Mouse (Mus musculus): ENCODE data around the gene Fpr2.
A peak's percentile ranks its signal among the peaks of the same experiment; 100 is the strongest.
"Not testable (repeated sequence)": the region's sequence is repeated elsewhere in the genome, so short reads cannot be mapped to it uniquely, and the experiment has no call there.

Gene Fpr2

DNA sequence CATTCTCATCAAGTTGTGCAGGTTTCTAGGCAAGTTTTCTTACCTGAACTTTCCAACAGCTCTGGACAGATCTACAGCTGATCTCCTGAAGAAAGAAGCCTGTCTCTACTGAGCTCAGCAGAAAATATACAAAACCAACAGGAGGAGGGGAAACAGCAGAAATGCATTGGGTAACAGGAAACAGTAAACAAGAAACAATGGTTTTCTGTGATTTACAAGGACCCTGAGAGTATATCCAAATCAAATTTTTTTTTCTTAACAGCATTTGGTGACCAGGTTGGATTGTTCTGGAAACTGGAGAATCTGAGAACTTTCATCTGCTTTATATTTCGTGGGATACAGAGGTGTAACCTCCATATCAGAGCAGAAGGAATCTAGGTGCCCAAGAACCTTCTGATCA, 3.8 kb upstream of the Fpr2 start, which contains the start of gene Fpr1:
Fpr1 (minus strand) TSS at position 101 of the 400 bp plus-strand sequence.
- no peak for DNase-seq

DNA sequence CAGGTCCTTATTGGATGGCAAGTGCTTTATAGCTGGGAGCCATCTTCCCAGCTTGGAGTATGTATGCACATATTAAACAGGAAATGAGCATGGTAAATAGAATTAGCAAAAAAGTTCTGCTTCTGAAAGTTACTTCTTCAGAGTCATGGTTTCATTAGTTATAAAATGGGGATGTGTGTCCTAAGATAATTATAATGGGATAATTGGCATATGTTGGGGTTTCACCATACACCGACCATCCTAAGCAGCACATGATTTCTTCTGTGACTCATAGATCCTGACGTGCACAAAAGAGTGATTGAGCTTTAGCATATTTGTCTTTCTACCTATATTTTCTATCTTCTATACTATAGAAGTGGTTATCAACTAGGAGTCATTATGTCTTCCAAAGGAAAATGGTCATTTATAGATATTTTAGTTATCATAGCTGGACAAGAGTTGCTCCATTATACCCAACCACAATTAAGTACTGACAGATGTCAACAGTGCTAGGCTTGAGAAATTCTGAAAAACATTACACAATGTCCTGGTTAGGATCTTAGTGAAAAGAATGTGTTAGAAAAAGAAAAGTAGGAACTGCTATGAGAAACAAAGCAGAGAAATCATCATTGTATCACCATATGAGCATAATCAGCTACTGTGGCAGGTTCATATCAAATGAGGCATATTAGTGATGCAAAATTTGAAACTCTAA, 2.3 kb downstream of the Fpr2 start:
- no peak for DNase-seq

DNA sequence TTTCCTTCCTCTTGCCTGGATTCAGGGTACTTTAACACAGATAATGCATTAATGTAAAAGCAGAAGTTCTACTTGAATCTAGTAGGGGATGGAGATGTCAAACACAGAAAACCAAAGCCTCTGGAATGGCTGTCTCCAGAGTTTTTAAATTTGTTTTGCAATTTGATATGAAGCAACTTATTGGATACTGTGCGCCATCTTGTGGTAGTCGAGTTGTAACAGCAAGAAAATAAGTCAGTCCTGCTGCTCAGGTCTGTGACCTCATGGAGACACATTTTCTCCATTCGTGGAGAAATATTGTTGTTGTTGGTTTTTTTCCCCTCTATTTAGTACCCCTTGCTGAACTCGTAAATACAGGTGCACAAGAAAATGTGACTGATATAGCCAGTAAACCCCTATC, 8.4 kb downstream of the Fpr2 start:
- DNase-seq, result peak; percentile 10

DNA sequence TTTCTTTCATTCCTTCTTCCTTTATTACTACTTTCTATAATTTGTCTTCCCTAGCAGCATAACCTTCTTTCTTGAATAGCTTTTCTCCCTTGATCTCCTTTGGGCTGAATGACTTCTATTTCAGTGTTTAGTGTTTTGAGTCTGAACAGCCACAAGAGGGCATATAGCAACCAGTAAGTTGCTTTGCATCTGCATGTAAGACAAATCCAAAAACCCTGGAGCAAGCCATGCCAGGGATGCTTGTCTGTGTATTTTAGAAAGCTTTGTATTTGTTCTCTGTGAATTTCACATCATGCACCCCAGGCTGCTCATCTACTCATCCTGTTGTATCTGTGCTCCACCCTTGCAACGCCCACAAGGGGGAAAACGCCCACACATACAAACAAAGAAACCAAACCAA, 11.6 kb downstream of the Fpr2 start:
- DNase-seq, result no peak

DNA sequence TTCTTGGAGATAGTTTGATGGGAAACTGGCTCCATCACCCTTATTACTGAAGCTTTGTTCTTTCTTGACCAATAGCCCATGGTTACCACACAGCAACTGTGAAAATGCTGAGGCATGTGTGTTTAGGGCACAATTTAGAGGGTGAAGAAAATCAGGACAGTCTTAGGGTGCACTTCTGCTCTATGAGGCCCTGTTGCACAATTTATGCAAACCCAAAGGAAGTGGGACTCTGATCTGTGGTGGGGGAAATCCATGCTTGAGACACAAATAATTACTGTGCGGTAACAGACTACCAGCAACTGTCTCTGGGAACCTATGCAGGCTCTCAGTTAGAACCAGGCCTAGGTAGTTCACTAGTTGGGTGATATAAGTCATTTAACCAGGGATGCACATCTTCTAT, 13.1 kb downstream of the Fpr2 start:
- no peak for DNase-seq

DNA sequence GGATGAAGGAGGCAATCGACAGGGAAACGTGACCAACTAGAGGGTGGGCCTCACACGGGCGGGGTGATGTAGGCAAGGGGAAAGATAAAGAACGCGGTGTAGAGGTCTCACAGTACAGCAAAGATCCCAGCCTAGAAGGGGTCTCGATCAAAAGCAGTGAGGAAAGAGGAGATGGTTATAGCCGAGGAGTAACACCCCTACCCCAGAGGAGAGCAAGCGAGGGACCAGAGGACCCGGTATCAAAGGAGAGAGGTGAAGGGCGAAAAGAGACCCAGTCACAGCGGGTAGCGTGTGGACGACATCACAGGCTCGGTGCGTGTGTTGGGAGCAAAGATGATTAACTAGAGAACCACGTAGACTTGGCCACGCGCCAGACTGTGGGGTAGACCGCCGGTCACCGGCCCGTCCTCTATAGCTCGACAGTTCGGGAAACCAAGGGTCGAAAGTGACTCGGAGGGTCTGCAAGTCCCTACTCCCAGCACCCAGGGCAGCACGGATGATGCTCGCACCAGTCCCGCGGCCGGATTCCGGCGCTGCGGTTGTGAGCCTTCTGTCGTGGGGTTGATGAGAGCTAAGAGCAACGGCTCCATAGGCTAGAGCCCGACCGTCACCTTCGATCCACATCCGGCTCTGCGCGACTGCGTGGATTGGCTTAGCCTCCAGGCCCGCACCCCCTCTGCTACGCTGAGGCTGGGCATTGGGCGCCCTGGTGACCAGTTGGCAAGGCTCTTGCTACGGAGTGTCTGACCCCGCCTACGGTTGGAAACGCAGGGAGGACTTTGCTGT, 22.2 kb downstream of the Fpr2 start:
- DNase-seq, result peak; percentile 87

DNA sequence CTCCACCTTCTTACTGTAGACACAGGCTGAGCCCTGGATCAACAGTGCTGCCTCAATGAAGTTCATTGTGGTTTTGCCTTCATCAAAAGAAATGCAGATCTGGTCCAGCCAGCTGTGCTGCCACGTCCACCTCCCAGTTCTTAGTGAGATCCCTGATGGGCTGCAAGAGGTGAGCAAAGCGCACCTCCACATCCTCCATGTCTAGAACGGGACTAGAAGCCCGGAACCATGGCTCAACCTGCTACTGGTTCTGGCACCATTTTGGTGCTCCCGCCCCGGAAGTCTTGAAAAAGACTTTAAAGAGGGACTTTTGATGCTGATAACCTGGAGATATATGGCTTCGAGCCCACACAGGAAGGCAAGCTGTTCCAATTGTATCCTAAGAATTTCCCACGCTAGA, 25.0 kb downstream of the Fpr2 start:
- DNase-seq, result not testable (repeated sequence)

DNA sequence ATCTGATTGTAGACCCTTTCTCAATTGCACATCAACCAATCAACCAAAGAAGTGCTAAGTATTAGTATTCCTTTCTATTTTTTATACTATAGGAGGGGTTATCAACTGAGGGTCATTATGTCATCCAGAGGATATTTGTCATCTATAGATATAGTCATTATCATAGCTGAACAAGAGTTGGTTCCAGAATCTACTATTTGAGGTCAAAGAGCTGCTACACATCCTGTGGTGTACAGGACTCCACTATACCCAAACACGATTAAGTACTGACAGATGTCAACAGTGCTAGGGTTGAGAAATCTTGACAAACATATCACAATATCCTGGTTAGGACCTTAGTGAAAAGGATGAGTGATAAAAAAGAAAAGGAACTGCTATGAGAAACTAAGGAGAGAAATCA, 29.8 kb downstream of the Fpr2 start:
- no peak for DNase-seq

DNA sequence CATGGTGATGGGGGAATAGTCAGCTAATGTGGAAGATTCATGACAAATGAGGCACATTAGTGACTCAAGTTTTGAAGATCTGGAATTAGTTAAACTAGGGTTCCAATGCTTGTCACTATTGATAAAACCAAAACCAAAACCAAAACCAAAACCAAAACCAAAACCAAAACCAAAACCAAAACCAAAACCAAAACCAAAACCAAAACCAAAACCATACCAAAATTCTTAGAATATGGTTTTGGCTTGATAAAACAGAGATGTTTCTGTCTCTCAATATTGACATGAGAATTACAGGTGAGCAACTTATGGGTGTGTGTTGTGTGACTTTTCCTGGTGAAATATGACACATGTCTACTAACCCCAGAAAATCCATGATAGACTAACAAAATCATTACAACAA, 30.2 kb downstream of the Fpr2 start:
- no peak for DNase-seq
